Mouse (Mus musculus): Measurements from ENCODE around the gene Rbbp8nl. TPM values are rescaled to one million over a fixed set of nuclear protein-coding genes. Genes with fewer than 3 reads are reported as not detected.
"Not testable (repeated sequence)": the region's sequence is repeated elsewhere in the genome, so short reads cannot be mapped to it uniquely, and the experiment has no call there.

The Rbbp8nl gene
- total RNA-seq, 2 experiments from 2014 or later = not detected

- DNase-seq (ENCODE audit: low spot score in 2 of 2) = no peak
These were observed 824 bp upstream of the Rbbp8nl start for GRCm38 (mm10) chr2:180290503-180290902.

DNA sequence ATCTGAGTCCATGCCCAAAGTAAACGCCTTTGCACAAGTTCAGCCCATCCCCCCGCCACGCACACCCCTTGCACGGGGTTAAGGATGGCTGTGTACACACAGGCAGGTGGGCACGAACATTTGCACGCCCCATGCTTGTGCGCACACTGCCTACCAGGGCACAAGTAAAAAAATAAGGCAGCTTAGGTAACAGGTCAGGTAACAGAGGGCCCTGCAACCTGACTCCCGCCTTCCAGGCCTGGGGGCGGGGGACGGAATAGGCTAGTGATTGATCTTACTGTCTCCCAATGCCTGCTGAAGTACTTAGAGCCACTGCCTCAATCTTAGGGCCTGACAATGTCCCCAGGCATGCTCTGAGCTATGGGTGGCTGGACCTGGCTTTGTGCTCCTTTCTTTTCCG, 713 bp downstream of the Rbbp8nl start:
- no peak for DNase-seq (ENCODE audit: low spot score in 2 of 2)

- DNase-seq (ENCODE audit: low spot score in 2 of 2) = no peak
These were observed 10.4 kb downstream of the Rbbp8nl start for GRCm38 (mm10) chr2:180279321-180279720.

DNA sequence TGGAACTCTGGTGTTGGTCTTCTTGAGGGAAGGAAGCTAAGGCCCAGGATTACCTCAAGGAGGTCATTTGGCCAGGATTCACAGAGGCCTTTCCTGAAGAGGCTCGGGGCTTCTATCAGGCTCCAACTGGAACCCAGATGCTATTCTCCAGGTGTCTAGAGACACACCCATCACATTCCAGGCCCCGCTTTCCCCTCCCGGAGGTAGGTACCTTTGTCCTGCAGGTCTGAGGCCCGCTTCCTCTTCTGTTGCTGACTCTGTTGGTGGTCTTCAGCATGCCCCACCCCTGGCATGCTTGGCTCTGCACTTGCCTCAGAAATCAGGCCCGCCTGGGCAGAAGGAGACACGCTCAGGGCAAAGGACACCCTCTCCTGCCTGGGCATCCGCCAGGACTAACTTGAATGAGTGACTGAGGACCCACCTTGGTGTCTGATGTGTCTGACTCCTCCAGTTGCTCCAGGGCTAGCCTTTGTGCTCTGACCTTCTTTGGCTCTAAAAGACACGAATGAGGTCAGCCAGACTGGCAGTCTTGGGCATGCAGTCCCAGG, 11.8 kb downstream of the Rbbp8nl start:
- DNase-seq (ENCODE audit: low spot score in 2 of 2) = no peak

- DNase-seq (ENCODE audit: low spot score in 2 of 2) = no peak
These were observed 12.8 kb downstream of the Rbbp8nl start for GRCm38 (mm10) chr2:180276851-180277259.

GRCm38 (mm10) chr2:180276385-180276784, 13.3 kb downstream of the Rbbp8nl start:
- no peak for DNase-seq (ENCODE audit: low spot score in 2 of 2)

DNA sequence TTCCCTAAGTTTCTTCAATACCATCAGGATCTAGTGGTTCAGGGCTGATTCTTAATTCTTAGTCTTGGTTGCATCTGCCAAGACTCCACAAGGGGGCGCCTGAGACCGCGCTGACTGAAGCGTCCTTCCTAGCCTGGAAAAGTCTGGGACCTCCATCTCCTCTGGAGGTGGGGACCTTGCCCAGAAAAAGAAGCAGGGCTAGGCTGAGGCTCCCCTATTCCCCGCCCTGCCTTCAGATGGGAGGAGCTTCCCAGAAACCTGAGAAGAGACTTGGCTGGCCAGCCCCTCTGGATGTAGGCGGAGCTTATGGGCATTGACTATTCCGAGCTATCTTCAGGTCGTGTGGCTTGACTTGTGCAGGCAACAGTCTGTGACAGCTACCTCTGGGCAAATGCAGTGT, 13.8 kb downstream of the Rbbp8nl start:
- peak; percentile 52 to 68 for DNase-seq (ENCODE audit: low spot score in 2 of 2)

GRCm38 (mm10) chr2:180274523-180274922, 15.2 kb downstream of the Rbbp8nl start:
- DNase-seq (ENCODE audit: low spot score in 2 of 2) = no peak

- peak; percentile 70 to 88 for DNase-seq (ENCODE audit: low spot score in 2 of 2)
These were observed 16.1 kb downstream of the Rbbp8nl start, which contains the start of gene Cables2 for GRCm38 (mm10) chr2:180273394-180274244. Gene Cables2, minus strand, starts transcription at chr2:180273496.

DNA sequence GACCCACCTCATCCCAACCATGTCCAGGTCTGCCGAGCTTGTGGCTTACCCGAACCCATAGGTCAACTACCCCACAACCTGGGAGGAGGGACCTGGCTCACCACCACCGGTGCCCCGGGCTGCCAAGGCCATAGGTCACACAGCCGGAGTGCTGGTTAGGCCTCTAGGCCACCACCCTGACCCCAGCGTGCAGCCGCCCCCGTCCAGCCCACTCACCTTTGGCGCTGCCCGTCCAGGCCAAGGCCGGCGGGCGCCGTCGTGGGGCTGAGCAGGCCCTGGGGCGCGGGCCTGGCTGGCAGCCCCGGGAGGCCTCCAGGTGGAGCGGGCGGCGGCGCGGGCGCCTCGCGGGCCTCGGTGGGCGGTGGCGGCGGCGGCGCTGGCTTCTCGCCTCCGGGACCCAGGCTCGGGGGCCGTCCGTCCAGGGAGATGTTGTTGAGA, 16.8 kb downstream of the Rbbp8nl start:
- no peak for DNase-seq (ENCODE audit: low spot score in 2 of 2)

- no peak for DNase-seq (ENCODE audit: low spot score in 2 of 2)
These were observed 17.8 kb downstream of the Rbbp8nl start for GRCm38 (mm10) chr2:180271804-180272395.

- DNase-seq (ENCODE audit: low spot score in 2 of 2) = no peak
These were observed 19.0 kb downstream of the Rbbp8nl start for GRCm38 (mm10) chr2:180270537-180271255.

DNA sequence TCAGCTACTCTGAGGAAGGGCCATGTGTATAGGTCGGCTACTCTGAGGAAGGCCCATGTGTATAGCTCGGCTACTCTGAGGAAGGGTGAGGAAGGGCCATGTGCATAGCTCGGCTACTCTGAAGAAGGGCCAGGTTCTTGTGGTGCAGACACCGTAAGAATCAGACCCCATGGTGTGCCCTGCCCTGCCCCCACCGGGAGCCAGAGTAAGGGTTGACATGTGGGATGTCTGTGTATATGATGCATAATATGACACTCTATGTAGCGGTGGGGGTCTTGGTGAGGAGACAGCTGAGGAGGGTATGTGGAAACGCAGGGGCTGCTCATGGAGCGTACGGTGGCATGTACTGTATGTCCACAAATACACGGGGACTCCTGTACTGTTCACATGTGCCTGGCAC, 20.4 kb downstream of the Rbbp8nl start:
- no peak for DNase-seq (ENCODE audit: low spot score in 2 of 2)

DNA sequence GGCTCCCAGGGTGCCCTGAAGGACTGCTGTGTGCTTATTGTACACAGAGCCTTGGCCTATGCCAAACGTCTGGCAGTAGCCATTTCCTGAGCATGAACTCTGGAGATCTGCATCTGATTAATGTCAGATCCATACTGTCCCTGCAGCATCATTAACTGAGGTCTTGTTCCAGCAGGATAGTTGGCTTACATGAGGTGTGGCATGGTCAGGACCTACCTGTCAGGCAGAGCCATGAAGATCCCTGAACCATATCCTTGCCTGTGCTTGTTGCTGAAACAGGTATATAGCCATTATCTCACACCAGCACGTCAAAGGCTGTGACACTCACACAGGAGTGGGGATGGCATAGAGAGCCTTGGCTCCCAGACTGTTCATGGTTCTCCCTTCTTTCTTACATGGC, 21.7 kb downstream of the Rbbp8nl start:
- DNase-seq (ENCODE audit: low spot score in 2 of 2) = no peak

- no peak for DNase-seq (ENCODE audit: low spot score in 2 of 2)
These were observed 26.8 kb downstream of the Rbbp8nl start for GRCm38 (mm10) chr2:180262891-180263290.

DNA sequence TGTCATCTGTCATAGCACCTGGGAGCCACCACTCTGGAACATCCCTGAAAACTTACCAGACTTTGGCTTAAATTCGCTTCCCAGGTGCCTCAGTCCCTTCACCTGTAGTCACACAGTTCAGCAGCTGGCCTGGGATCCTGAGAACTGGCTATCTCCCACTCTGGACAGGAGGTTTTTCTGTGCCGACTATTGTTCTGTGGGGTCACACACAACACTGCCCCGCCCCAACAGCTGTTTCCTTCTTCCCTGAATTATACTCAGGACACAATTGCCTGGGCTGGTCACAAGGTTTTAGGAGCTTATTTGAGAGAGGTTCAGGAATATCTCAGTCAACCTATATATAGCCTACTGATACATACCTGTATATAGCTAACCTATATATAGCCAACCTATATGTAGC, 27.2 kb downstream of the Rbbp8nl start:
- no peak for DNase-seq (ENCODE audit: low spot score in 2 of 2)

DNA sequence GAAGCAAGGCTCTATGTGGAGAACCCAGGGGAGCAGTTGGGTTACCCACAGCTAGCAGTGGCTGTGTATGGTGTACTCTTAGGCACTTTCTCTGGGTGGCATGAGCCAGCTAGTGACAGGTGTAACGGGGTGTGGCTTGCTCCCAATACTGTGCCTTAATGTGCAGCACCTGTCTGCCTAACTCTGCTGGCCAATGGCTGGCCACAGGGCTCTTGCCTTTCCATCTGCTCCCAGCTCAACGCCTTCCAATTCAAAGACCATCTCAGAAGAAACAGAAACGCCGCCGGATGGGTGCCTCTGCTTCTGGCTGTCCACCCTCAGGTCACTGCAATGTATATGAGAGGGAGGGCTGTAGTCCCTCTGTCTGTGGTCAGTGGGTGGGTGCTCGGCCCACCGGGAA, 27.8 kb downstream of the Rbbp8nl start:
- no peak for DNase-seq (ENCODE audit: low spot score in 2 of 2)

DNA sequence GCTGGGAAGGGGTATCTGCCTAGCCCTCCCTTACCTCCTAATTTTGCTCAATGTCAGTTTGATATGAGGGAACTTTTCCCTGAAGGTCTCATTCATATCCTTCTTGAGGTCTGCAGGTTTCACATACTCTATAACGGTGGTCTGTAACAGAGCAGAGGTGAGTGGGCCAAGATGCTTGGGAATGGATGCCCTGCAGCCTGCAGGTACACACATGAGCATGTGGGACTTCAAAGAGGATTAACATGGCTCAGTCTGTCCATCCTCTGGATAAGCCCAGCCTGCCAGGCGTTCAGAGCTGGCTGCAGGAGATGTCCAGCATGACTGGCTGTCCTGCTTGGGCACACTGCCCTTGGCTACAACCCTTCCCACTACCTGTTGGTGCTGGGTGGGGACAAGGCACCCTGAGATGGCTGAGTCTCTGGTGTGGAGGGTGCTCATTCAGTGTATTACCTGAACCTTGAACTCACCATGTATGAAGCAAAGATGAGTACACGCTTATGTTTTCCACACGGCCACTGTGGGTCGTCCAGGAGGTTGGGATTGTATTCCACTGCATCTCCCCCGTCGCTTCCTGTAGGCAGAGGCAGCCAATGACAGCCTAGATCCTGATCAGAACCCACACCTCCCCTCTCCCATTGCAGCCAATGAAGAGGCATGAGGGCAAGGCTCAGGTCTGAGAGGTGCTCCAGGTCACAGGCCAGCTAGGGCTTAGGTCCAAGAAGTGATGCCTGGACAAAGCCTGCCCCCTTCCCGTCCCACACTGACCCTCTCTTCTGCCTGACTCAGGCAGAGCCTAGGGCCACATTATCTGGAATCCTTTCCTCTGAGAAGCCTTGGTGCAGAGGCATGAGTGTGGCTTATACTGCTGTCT, 28.8 kb downstream of the Rbbp8nl start:
- DNase-seq (ENCODE audit: low spot score in 2 of 2) = no peak

DNA sequence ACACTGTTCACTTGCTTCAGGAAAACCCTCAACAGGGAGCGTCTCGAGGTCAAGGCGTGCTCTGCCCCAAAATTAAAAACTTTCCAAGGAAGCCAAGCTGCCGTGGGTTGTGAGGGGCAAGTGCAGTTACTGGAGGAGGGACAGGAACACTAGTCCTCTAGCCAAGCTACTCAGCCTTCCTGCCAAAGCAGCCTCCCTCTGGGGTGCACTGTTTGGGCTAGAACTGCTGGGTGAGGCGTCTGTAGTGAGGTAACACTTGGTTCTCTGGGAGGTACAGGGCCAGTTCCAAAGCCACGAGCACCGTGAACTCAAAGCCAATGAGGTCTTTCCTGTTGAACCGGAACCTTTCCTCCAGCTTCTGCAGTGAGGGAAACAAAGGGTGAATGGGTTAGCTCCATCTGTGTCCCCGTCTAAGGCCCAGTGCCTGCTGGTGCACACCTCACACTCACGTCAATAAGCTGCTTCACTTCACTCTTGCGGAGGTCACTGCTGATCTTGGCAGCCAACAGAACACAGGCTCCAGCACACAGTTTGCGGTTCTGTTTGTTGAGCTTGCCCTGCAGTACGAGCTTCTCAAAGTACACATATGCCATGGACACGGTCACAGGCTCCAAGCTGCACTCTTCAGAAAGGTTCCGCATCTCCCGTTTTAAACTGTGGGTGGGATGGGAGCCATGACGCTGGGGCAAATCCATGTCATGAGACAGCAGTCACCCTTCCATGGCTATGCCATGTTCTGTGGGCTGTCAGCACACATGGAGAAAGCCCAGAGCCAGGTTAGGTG, 29.7 kb downstream of the Rbbp8nl start:
- DNase-seq (ENCODE audit: low spot score in 2 of 2) = not testable (repeated sequence)
